Mouse (Mus musculus) MEL (cell line): Measurements from ENCODE around the gene Tex2.

Source experiments
- BHLHE40 ChIP-seq: IDR thresholded peaks from 2 replicates; pipeline ENCODE4 v1.6.1; 2012; ENCODE audit warnings: low read depth, mild to moderate bottlenecking, inconsistent platforms, low read length, improper control_type of control experiment, borderline replicate concordance
- CTCF ChIP-seq, 3 experiments: IDR thresholded peaks in 2 of 3; conservative IDR thresholded peaks in 1 of 3; 2 replicates each; pipeline ENCODE4 v1.5.1; 2011 to 2012; ENCODE audit warnings: low read length in 3 of 3, low read depth in 2 of 3, mild to moderate bottlenecking in 2 of 3, improper control_type of control experiment in 1 of 3, inconsistent platforms in 1 of 3, mixed read lengths in 1 of 3, moderate library complexity in 1 of 3; ENCODE audit not compliant: control insufficient read depth in 1 of 3, insufficient read depth in 1 of 3, poor library complexity in 1 of 3, severe bottlenecking in 1 of 3
- ELF1 ChIP-seq: IDR thresholded peaks from 2 replicates; pipeline ENCODE4 v1.6.1; 2014; ENCODE audit warnings: low read depth, mild to moderate bottlenecking, inconsistent platforms, low read length, improper control_type of control experiment, moderate library complexity
- EP300 ChIP-seq, 2 experiments: IDR thresholded peaks; 2 replicates each; pipeline ENCODE4 v1.6.1; 2011; ENCODE audit warnings: improper control_type of control experiment in 2 of 2, low read length in 2 of 2, low read depth in 1 of 2, mild to moderate bottlenecking in 1 of 2
- HCFC1 ChIP-seq: IDR thresholded peaks from 2 replicates; pipeline ENCODE4 v1.6.1; 2012; ENCODE audit warnings: low read depth, mild to moderate bottlenecking, inconsistent platforms, low read length, improper control_type of control experiment, moderate library complexity
- KAT2A ChIP-seq: conservative IDR thresholded peaks from 2 replicates; pipeline ENCODE4 v1.6.1; 2012; ENCODE audit warnings: low read depth, low read length, improper control_type of control experiment, inconsistent platforms
- MEF2A ChIP-seq: IDR thresholded peaks from 2 replicates; pipeline ENCODE4 v1.6.1; 2014; ENCODE audit warnings: low read depth, mild to moderate bottlenecking, inconsistent platforms, low read length, improper control_type of control experiment; ENCODE audit not compliant: poor library complexity, insufficient replicate concordance, severe bottlenecking; ENCODE audit errors: extremely low read depth
- NELFE ChIP-seq: IDR thresholded peaks from 2 replicates; pipeline ENCODE4 v1.6.1; 2011; ENCODE audit warnings: low read depth, low read length, improper control_type of control experiment
- POLR2A ChIP-seq, 2 experiments: IDR thresholded peaks; 2 replicates each; pipeline ENCODE4 v1.6.1; 2011 to 2012; ENCODE audit warnings: low read length in 2 of 2, mild to moderate bottlenecking in 2 of 2, control low read depth in 1 of 2, improper control_type of control experiment in 1 of 2, low read depth in 1 of 2, moderate library complexity in 1 of 2; ENCODE audit not compliant: control insufficient read depth in 1 of 2, insufficient read depth in 1 of 2, poor library complexity in 1 of 2
- TAL1 ChIP-seq: IDR thresholded peaks from 2 replicates; pipeline ENCODE4 v1.6.1; 2012; ENCODE audit warnings: mild to moderate bottlenecking, inconsistent platforms, low read length, moderate library complexity, mixed read lengths

- TF ChIP-seq ELF1 (no peak), KAT2A (no peak), POLR2A (IDR thresholded peaks at IDR 0.05; ENCODE audit: control insufficient read depth in 1 of 2, insufficient read depth in 1 of 2, low read depth in 1 of 2, low read length in 2 of 2, poor library complexity in 1 of 2) (no peak), TAL1 (no peak), EP300 (IDR thresholded peaks at IDR 0.05; ENCODE audit: low read depth in 1 of 2, low read length in 2 of 2) (no peak), MEF2A (no peak), CTCF (IDR thresholded peaks at IDR 0.05 in 2 of 3, conservative IDR thresholded peaks at IDR 0.05 in 1 of 3; ENCODE audit: control insufficient read depth in 1 of 3, insufficient read depth in 1 of 3, low read depth in 2 of 3, low read length in 3 of 3, poor library complexity in 1 of 3, severe bottlenecking in 1 of 3) (no peak), HCFC1 (no peak), BHLHE40 (no peak), NELFE (no peak)
These were observed 29.4 kb downstream of the Tex2 start for GRCm38 (mm10) chr11:106583801-106584200.
